Mouse (Mus musculus) stomach, postnatal 0 days (tissue): Measurements from ENCODE around the gene Tsc22d4. TPM values are rescaled to one million over a fixed set of nuclear protein-coding genes. Genes with fewer than 3 reads are reported as not detected.

Source experiments
- ATAC-seq: fragments of 200-750 bp; cut with Nextera tagmentation; 2 replicates; pipeline ENCODE4 v1.8.0; 2017; ENCODE audit not compliant: low FRiP score, low TSS enrichment
- DNase-seq: peaks from one replicate; pipeline ENCODE4 v3.0.0-alpha.2; 2016; ENCODE audit warnings: low spot score
- H3K27ac ChIP-seq: fragments of 300-500 bp; sonication (generic); replicated peaks from 2 replicates; pipeline ENCODE4 v1.5.1; 2014; ENCODE audit warnings: mild to moderate bottlenecking, control low read depth
- H3K27me3 ChIP-seq: fragments of 300-500 bp; sonication (generic); 2 replicates; pipeline ENCODE4 v1.6.1; 2014; ENCODE audit warnings: low read length; ENCODE audit not compliant: control insufficient read depth, insufficient read depth
- H3K36me3 ChIP-seq: fragments of 300-500 bp; sonication (generic); 2 replicates; pipeline ENCODE4 v1.6.1; 2014; ENCODE audit warnings: low read length, mixed read lengths; ENCODE audit not compliant: control insufficient read depth, insufficient read depth
- H3K4me1 ChIP-seq: fragments of 300-500 bp; sonication (generic); replicated peaks from 2 replicates; pipeline ENCODE4 v1.6.1; 2014; ENCODE audit warnings: antibody characterized with exemption; ENCODE audit not compliant: control insufficient read depth, insufficient read depth
- H3K4me2 ChIP-seq: fragments of 300-500 bp; sonication (generic); replicated peaks from 2 replicates; pipeline ENCODE4 v1.6.1; 2014; ENCODE audit warnings: low read depth, mild to moderate bottlenecking, control low read depth, moderate library complexity
- H3K4me3 ChIP-seq: fragments of 300-500 bp; sonication (generic); 2 replicates; pipeline ENCODE4 v1.5.1; 2014; ENCODE audit warnings: low read depth, low read length, control low read depth
- H3K9ac ChIP-seq: fragments of 300-500 bp; sonication (generic); 2 replicates; pipeline ENCODE4 v1.6.1; 2014; ENCODE audit warnings: mild to moderate bottlenecking, low read length, control low read depth, mixed read lengths
- H3K9me3 ChIP-seq: fragments of 300-500 bp; sonication (generic); 2 replicates; pipeline ENCODE4 v1.6.1; 2016; ENCODE audit warnings: low read length; ENCODE audit not compliant: control insufficient read depth
- CTCF ChIP-seq: IDR thresholded peaks from 2 replicates; pipeline ENCODE4 v1.5.1; 2016; ENCODE audit warnings: antibody characterized with exemption, low read depth, mild to moderate bottlenecking, moderate library complexity
- EP300 ChIP-seq: optimal IDR thresholded peaks from 2 replicates; pipeline ENCODE3; 2016; ENCODE audit warnings: antibody characterized with exemption
- WGBS: fragments of 180-500 bp; shearing (Covaris S2); extraction: QIAGEN DNeasy Blood & Tissue Kit; methylation state at CpG from one replicate; pipeline ENCODE4 v1.1.7; 2014; 5-methylcytosine and 5-hydroxymethylcytosine counted together
- polyA plus RNA-seq: library from polyadenylated mRNA; unstranded; fragments of >200 nt; fragmentation: Nextera tagmentation; extraction: Ambion mirVana; gene quantifications from 2 replicates; pipeline ENCODE4 v1.2.1, GENCODE M21; 2015

Gene Tsc22d4
- polyA plus RNA-seq, 1 experiment from 2014 or later, result 100 TPM

GRCm38 (mm10) chr5:137788171-137788570 is 42.6 kb downstream of the Tsc22d4 start:
- no peak for DNase-seq
- Histone ChIP-seq H3K4me3 (peak overlapping the region; percentile 40; the same call in 1 of the 2 replicates), H3K9me3 (no peaks in the 10 kb centered on the region), H3K9ac (no peak overlapping the region), H3K4me2 (peak overlapping the region; percentile 54; the same call in 1 of the 2 replicates), H3K27ac (no peak overlapping the region), H3K36me3 (peaks cover under 1% of the 10 kb centered on the region; the same call in 1 of the 2 replicates), H3K4me1 (peaks cover 10% of the 10 kb centered on the region; the same call in 1 of the 2 replicates), H3K27me3 (no peaks in the 10 kb centered on the region)
- no peak for TF ChIP-seq CTCF
- ATAC-seq, result no peak
- 72% methylated on average over 24 of the region's 24 CpGs for WGBS

DNA sequence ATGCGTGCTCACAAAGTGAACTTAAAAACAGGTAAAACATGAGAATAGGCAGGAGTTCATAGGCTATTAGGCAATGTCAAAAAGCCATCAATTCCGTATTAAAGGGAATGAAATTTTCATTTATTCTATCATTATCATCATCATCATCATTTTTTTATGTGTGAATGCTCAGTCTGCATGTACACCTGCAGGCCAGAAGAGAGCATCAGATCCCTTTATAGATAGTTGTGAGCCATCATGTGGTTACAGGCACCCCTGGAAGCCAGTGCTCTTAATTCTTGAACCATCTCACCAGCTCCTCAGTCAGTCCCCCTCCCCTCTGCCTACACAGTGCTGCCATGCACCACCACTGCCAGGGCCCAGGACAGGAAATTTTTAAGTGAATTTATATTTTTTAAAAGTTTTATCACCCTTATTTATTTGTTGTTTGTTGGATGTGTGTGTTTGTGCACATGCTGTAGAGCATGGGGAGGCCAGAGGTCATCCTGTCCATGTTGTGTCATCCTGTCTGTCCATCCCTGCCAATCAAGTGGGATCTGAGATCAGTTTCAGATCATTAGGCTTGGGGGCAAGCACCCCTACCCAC is 43.5 kb downstream of the Tsc22d4 start:
- WGBS, result 98% methylated on average over 2 of the region's 2 CpGs
- H3K4me2 ChIP-seq, result no peak overlapping the region
- H3K9me3 ChIP-seq, result no peaks in the 10 kb centered on the region
- 0 out of 2 replicates have a peak, but pooled peaks have one; percentile 8 for TF ChIP-seq CTCF
- TF ChIP-seq EP300, result no peak
- no peak overlapping the region for H3K27ac ChIP-seq
- no peaks in the 10 kb centered on the region for H3K27me3 ChIP-seq
- H3K36me3 ChIP-seq, result no peaks in the 10 kb centered on the region; the same call in 1 of the 2 replicates
- peaks cover 8% of the 10 kb centered on the region; the same call in 1 of the 2 replicates for H3K4me1 ChIP-seq
- H3K4me3 ChIP-seq, result no peak overlapping the region
- no peak for DNase-seq
- ATAC-seq, result no peak
- no peak overlapping the region for H3K9ac ChIP-seq

DNA sequence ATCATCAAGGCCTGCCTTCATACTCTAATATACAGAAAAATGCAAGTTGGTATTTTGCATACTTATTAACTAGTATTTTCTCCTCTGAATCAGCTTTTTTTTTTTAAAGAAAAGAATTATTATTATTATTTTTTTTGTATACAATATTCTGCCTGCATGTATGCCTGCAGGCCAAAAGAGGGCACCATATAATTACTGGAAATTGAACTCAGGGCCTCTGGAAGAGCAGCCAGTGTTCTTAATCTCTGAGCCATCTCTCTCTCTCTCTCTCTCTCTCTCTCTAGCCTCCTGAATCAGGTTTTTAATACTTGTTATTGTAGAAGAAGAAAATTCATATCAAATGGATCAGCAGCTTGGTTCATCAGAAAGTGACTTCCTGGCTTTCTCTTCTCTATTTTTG is 46.0 kb downstream of the Tsc22d4 start:
- Histone ChIP-seq H3K4me3 (no peak overlapping the region), H3K4me2 (no peak overlapping the region), H3K27me3 (no peaks in the 10 kb centered on the region), H3K9me3 (no peaks in the 10 kb centered on the region), H3K36me3 (no peaks in the 10 kb centered on the region), H3K27ac (no peak overlapping the region), H3K4me1 (no peaks in the 10 kb centered on the region), H3K9ac (no peak overlapping the region)
- TF ChIP-seq EP300 (no peak), CTCF (peak; percentile 61)
- DNase-seq, result no peak
- no peak for ATAC-seq

GRCm38 (mm10) chr5:137796606-137797005 is 51.1 kb downstream of the Tsc22d4 start:
- no peak for ATAC-seq
- Histone ChIP-seq H3K36me3 (no peaks in the 10 kb centered on the region), H3K9me3 (no peaks in the 10 kb centered on the region), H3K4me3 (no peak overlapping the region), H3K4me1 (no peaks in the 10 kb centered on the region), H3K27me3 (no peaks in the 10 kb centered on the region), H3K4me2 (no peak overlapping the region), H3K27ac (no peak overlapping the region), H3K9ac (no peak overlapping the region)
- no peak for DNase-seq
- TF ChIP-seq EP300, result no peak
- no peak for TF ChIP-seq CTCF
- WGBS, result 65% methylated on average over 3 of the region's 3 CpGs

GRCm38 (mm10) chr5:137800917-137801316 is 55.4 kb downstream of the Tsc22d4 start:
- Histone ChIP-seq H3K9ac (no peak overlapping the region), H3K4me3 (no peak overlapping the region), H3K4me1 (no peaks in the 10 kb centered on the region), H3K36me3 (no peaks in the 10 kb centered on the region), H3K4me2 (no peak overlapping the region), H3K27ac (no peak overlapping the region), H3K27me3 (no peaks in the 10 kb centered on the region), H3K9me3 (no peaks in the 10 kb centered on the region)
- ATAC-seq, result no peak
- WGBS, result 82% methylated on average over 3 of the region's 3 CpGs
- DNase-seq, result no peak
- TF ChIP-seq CTCF (no peak), EP300 (no peak)

- no peak for DNase-seq
- no peak for TF ChIP-seq CTCF
- TF ChIP-seq EP300, result no peak
- Histone ChIP-seq H3K27ac (no peak overlapping the region), H3K9me3 (no peaks in the 10 kb centered on the region), H3K4me2 (no peak overlapping the region), H3K4me1 (no peaks in the 10 kb centered on the region), H3K27me3 (no peaks in the 10 kb centered on the region), H3K9ac (no peak overlapping the region), H3K4me3 (no peak overlapping the region), H3K36me3 (no peaks in the 10 kb centered on the region)
- ATAC-seq, result no peak
- WGBS, result 87% methylated on average over 1 of the region's 1 CpGs
Observed at GRCm38 (mm10) chr5:137806158-137806557, 60.6 kb downstream of the Tsc22d4 start.
